Mouse (Mus musculus) mouse embryonic stem cell (cell line): ENCODE results near the gene Rab7.

ENCODE experiments used
- in situ Hi-C, 2 experiments: fragments of 300-500 bp; cut with MboI; formaldehyde crosslinking; loops; 1 replicate in 1 of 2; 3 replicates in 1 of 2; pipeline ENCODE4 v1.14.3; 2019 to 2020; ENCODE audit warnings: low sequenced_read_pairs in 2 of 2, low pct_unique_long_range_greater_than_20kb in 1 of 2, mixed read lengths in 1 of 2; ENCODE audit not compliant: unreplicated experiment in 1 of 2

Gene Rab7

GRCm38 (mm10) chr6:88044577-88045405 lies at the start of gene Rab7:
Gene Rab7 (minus strand): TSS chr6:88045270.
- in situ Hi-C loops: no loop called here

- in situ Hi-C loops: loop anchor here (5.0 to 25.0 kb wide), 2 partner anchors 177 to 182 kb away; partner anchors contain the start of gene Hmces (in 1 of the 2)
Observed at GRCm38 (mm10) chr6:88088971-88089370, 43.9 kb upstream of the Rab7 start.

GRCm38 (mm10) chr6:88084278-88085151 lies 39.4 kb upstream of the Rab7 start, which contains the start of gene Rpn1:
Gene Rpn1 (plus strand): TSS chr6:88084482.
- in situ Hi-C loops: loop anchor here (5.0 to 25.0 kb wide), 2 partner anchors 172 to 177 kb away; partner anchors contain the start of gene Hmces (in 1 of the 2)

GRCm38 (mm10) chr6:88083672-88084071 lies 38.6 kb upstream of the Rab7 start:
- in situ Hi-C loops: loop anchor here in 1 of 2 experiments (25.0 kb wide), 1 partner anchor 171 kb away; the partner anchor contains the start of gene Hmces

GRCm38 (mm10) chr6:88083095-88083494 lies 38.0 kb upstream of the Rab7 start:
- in situ Hi-C loops: loop anchor here in 1 of 2 experiments (25.0 kb wide), 1 partner anchor 171 kb away; the partner anchor contains the start of gene Hmces

DNA sequence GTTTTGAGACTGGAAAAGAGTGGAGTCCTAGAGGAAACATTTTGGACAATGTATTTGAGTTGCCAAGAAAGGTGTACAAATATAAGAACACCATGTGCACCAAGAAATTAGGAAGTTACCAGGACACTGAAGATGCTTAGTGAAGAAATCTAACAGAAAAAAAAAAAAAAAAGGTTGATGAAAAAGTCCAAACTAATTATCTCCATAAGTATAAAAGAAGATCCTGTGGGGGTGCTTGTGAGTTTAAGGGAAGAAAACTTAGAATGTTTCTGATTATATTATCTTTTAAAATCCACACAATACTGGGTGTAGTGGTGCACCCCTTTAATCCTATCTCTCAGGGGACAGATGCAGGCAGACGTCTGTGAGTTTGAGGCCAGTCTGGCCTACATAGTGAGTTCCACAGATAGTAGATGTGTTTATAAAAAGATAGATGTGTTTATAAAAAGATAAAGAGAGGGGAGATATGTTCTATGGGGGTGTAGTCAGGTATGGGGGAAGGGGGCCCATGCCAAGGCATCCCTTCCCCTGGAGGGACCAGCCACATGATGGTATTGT lies 31.0 kb upstream of the Rab7 start:
- in situ Hi-C loops: loop anchor here in 1 of 2 experiments (25.0 kb wide), 1 partner anchor 164 kb away; the partner anchor contains the start of gene Hmces

- in situ Hi-C loops: loop anchor here in 1 of 2 experiments (25.0 kb wide), 1 partner anchor 163 kb away; the partner anchor contains the start of gene Hmces
Observed at GRCm38 (mm10) chr6:88074752-88075554, 29.9 kb upstream of the Rab7 start.

GRCm38 (mm10) chr6:88071216-88071615 lies 26.1 kb upstream of the Rab7 start:
- in situ Hi-C loops: no loop called here

DNA sequence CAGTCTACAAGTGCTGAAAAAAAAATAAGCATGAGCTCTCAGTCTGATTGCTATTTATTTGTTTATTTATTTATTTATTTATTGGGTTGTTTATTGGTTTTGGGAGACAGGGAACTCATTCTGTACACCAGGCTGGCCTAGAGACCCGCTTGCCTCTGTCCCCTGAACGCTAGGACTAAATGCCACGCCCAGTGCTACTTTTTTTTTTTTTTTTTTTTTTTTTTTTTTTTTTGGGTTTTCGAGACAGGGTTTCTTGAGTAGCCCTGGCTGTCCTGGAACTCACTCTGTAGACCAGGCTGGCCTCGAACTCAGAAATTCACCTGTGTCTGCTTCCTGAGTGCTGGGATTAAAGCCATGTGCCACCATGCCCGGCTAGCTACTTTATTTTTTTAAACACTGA lies 25.4 kb upstream of the Rab7 start:
- in situ Hi-C loops: no loop called here

DNA sequence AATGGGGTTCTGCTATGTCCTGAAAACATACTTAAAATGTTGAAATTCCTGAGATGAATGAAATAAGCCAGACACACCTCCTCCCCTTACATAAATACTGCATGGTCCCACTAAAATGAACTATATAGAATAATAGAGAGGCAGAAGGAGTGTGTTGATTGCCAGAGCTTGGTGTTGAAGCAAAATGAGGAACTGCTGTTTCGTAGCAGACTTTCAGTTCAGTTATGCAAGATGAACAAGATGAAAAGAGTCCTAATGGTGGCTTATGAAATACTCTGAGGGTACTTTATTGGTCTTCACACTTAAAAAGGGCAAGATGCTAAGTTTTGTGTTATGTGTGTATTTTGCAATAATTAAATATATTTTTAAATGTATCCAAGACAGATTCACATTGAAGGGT lies 23.7 kb upstream of the Rab7 start:
- in situ Hi-C loops: no loop called here

DNA sequence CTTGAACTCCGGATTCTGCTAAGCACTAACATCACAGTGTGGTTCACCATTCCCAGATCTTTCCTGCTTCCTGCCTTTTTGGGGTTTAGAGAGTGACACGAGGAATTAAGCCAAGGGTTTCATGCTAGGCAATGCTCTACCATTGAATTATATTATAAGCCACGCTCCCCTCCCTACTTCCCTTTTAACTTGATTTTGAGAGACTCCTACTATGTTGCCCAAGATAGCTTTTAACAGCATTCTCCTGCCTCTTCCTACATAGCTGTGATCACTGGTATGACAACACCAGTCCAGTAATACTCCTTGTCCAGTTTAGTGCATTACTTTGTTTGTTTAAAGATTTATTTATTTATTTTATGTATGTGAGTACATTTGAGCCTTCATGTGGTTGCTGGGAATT lies 22.7 kb upstream of the Rab7 start:
- in situ Hi-C loops: no loop called here

DNA sequence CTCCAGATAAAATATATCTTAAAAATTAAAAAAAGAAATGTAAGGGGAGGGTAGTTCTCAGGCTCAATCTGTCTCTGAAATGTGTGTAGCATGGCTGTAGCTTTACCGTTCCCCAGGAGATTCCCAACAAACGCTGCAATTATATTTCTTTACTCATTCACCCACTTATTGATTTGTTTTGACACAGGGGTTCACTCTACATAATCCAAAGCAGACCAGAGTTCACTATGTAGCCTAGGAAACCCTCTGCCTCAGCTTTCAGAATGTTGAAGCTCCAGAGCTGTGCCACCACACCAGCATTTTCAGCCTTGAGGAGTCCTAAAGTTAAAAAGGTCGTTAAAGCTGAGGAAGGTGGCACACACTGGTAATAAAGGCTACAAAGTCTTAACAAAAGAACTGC lies 20.9 kb upstream of the Rab7 start:
- in situ Hi-C loops: no loop called here

GRCm38 (mm10) chr6:88065116-88065515 lies 20.0 kb upstream of the Rab7 start:
- in situ Hi-C loops: no loop called here

DNA sequence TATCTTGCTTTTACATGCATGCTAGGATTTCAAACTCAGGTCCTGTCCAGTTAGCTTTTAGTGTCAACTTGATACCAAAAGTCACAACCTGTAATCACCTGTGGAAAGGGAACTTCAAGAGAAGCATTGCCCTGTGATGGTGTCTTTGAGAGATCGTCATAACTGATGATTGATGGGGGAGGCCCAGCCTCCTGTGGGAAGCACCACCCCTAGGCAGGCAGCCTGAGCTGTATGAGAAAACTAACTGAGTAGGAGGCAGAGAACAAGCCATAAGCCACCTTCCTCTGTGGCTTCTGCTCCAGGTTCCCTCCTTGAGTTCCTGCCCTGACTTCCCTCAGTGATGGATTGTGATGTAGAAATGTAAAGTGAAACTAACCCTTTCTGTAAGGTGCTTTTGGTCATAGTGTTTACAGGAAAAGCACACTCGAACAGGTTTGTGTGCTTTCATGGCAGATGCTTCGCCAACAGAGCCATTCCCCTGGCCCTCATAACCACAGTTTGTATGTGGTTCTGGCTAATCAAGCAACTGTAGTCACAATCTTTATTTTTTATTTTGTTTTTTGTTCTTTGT lies 19.1 kb upstream of the Rab7 start:
- in situ Hi-C loops: no loop called here

DNA sequence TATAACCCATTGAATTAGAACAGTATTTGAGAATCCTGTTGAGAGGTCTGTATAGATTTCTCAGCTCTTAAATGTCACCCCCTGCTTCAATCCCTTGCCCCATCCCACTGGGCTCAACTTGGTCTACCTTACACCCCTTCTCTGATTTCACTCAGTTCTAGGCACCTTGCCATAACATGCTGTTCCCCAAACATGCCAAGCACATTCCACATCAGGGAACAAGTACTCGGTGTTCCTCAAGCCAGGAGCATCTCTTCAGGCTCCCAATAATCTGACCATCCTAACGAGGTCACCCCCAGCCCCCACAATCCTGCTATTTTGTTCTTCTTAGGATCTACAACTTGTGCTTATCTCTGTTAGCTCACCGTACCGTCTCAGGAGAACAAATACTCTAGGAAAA lies 17.3 kb upstream of the Rab7 start:
- in situ Hi-C loops: no loop called here

- in situ Hi-C loops: no loop called here
Observed at GRCm38 (mm10) chr6:88061406-88061805, 16.3 kb upstream of the Rab7 start.

DNA sequence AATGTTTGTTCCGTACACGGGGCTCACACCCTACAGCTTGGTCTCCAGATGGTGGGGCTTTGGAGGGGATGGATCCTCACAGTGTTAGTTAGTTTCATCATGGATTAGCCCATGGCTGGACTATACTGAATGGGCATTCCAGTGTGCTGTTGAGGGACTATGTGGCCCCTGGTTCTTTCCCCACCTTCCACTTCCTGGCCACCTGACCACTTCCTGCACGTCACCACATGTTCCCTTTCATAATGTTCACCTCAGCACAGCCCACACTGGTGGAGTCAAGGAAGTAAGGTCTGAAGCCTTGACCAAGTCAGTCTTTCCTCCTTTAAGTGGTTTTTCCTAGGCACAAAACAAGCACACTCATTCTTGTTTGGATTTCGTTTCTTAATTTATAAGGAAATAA lies 15.5 kb upstream of the Rab7 start:
- in situ Hi-C loops: no loop called here

DNA sequence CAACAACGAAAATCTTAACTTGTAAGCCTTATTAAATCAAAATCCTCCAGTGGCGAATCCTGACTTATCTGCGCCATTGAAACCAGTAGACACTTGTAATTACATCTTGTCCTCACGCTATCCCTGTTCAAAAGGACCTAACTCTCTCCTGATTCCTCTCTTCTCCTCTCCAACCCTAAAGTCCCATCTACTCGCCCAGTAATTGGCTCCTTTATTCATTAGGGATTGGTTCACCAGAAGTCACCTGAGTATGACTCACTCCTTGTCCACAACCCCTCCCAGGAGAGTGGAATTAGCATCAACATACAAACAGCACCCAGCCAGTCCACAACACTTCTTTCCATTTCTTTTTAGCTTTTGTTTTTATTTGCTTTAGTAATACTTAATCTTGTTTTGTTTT lies 14.8 kb upstream of the Rab7 start:
- in situ Hi-C loops: no loop called here
